Mouse (Mus musculus) myocyte (in vitro differentiated cells): ENCODE measurements around the gene Glrx5. TPM values are rescaled to one million over a fixed set of nuclear protein-coding genes. Genes with fewer than 3 reads are reported as not detected.

ENCODE experiments used
- H3K27me3 ChIP-seq: one replicate; pipeline ENCODE4 v1.6.1; 2011; ENCODE audit not compliant: control insufficient read depth, insufficient read depth, insufficient read length
- H3K36me3 ChIP-seq: one replicate; pipeline ENCODE4 v1.6.1; 2011; ENCODE audit not compliant: control insufficient read depth, insufficient read depth
- H3K4me2 ChIP-seq: one replicate; pipeline ENCODE4 v1.6.1; 2011; ENCODE audit warnings: low read depth, control low read depth
- H3K4me3 ChIP-seq: one replicate; pipeline ENCODE4 v1.5.1; 2011; ENCODE audit warnings: mild to moderate bottlenecking, control low read depth, moderate library complexity
- H3K79me2 ChIP-seq: one replicate; pipeline ENCODE4 v1.6.1; 2011; ENCODE audit not compliant: control insufficient read depth, insufficient read depth
- H3ac ChIP-seq: one replicate; pipeline ENCODE4 v1.6.1; 2011; ENCODE audit not compliant: control insufficient read depth, insufficient read length
- CEBPB ChIP-seq: IDR thresholded peaks from 2 replicates; pipeline ENCODE4 v1.6.1; 2011; ENCODE audit warnings: mild to moderate bottlenecking, moderate library complexity; ENCODE audit not compliant: poor library complexity, insufficient read depth, severe bottlenecking
- E2F4 ChIP-seq: IDR thresholded peaks from one replicate; pipeline ENCODE4 v1.6.1; 2011; ENCODE audit warnings: mild to moderate bottlenecking, control low read depth, moderate library complexity; ENCODE audit not compliant: insufficient read depth
- MAX ChIP-seq: IDR thresholded peaks from one replicate; pipeline ENCODE4 v1.6.1; 2011; ENCODE audit warnings: low read depth, mild to moderate bottlenecking, control low read depth
- MYOD1 ChIP-seq, 3 experiments: IDR thresholded peaks; one replicate each; pipeline ENCODE4 v1.6.1; 2011; ENCODE audit warnings: control low read depth in 2 of 3, low read depth in 2 of 3, mild to moderate bottlenecking in 2 of 3, moderate library complexity in 1 of 3; ENCODE audit not compliant: insufficient read length in 2 of 3, control insufficient read depth in 1 of 3
- POLR2A ChIP-seq: IDR thresholded peaks from one replicate; pipeline ENCODE4 v1.6.1; 2011; ENCODE audit warnings: low read depth, mild to moderate bottlenecking, control low read depth, moderate library complexity; ENCODE audit not compliant: insufficient read length
- POLR2AphosphoS2 ChIP-seq: IDR thresholded peaks from one replicate; pipeline ENCODE4 v1.6.1; 2011; ENCODE audit warnings: low read depth, control low read depth; ENCODE audit not compliant: insufficient read length
- REST ChIP-seq: IDR thresholded peaks from one replicate; pipeline ENCODE4 v1.6.1; 2011; ENCODE audit warnings: mild to moderate bottlenecking, control low read depth, moderate library complexity; ENCODE audit not compliant: insufficient read depth, insufficient read length
- TCF3 ChIP-seq: IDR thresholded peaks from one replicate; pipeline ENCODE4 v1.6.1; 2011; ENCODE audit warnings: low read depth, control low read depth; ENCODE audit not compliant: insufficient read length
- USF1 ChIP-seq: IDR thresholded peaks from one replicate; pipeline ENCODE4 v1.6.1; 2011; ENCODE audit warnings: low read depth, mild to moderate bottlenecking, control low read depth, moderate library complexity
- polyA plus RNA-seq: library from polyadenylated mRNA; unstranded; fragments of >200 nt; fragmentation: generic; extraction: Trizol; gene quantifications from one replicate; pipeline ENCODE4 v1.2.1, GENCODE M21; 2012; ENCODE audit warnings: missing spikeins

Gene Glrx5
- polyA plus RNA-seq, 1 experiment: 52.4 TPM

- H3K79me2 ChIP-seq: no peaks in the 10 kb centered on the region
- no peak overlapping the region for H3ac ChIP-seq
- no peaks in the 10 kb centered on the region for H3K36me3 ChIP-seq
- H3K27me3 ChIP-seq: no peaks in the 10 kb centered on the region
- TF ChIP-seq TCF3 (no peak), POLR2A (no peak), E2F4 (no peak)
- H3K4me3 ChIP-seq: no peak overlapping the region
- no peak overlapping the region for H3K4me2 ChIP-seq
Measured at GRCm38 (mm10) chr12:105089231-105089630, 56.7 kb downstream of the Glrx5 start.

GRCm38 (mm10) chr12:105091604-105092003 is 59.1 kb downstream of the Glrx5 start:
- no peak for TF ChIP-seq CEBPB
- no peak for TF ChIP-seq POLR2AphosphoS2
- no peak for TF ChIP-seq E2F4
- no peak for TF ChIP-seq MYOD1 (IDR thresholded peaks at IDR 0.05; ENCODE audit: control insufficient read depth in 1 of 3, insufficient read length in 2 of 3, low read depth in 2 of 3)
- no peak for TF ChIP-seq MAX
- no peak for TF ChIP-seq TCF3
- no peak for TF ChIP-seq USF1
- no peak for TF ChIP-seq REST
- Histone ChIP-seq H3K4me3 (no peak overlapping the region), H3K27me3 (no peaks in the 10 kb centered on the region), H3ac (no peak overlapping the region), H3K36me3 (no peaks in the 10 kb centered on the region), H3K79me2 (no peaks in the 10 kb centered on the region), H3K4me2 (no peak overlapping the region)

Other genes with a start within 250 kb of the Glrx5 start
- gene Clmn, start 167.6 kb upstream of the Glrx5 start, polyA plus RNA-seq: 0.07 TPM
- gene Syne3, start 22.9 kb upstream of the Glrx5 start, polyA plus RNA-seq: 11.6 TPM
- gene Tcl1b2, start 113.3 kb downstream of the Glrx5 start, polyA plus RNA-seq: not detected
- gene Tcl1b1, start 127.0 kb downstream of the Glrx5 start, polyA plus RNA-seq: not detected
- 0.04 TPM for gene Tcl1b5, start 143.7 kb downstream of the Glrx5 start, polyA plus RNA-seq
- gene Tcl1b3, start 158.4 kb downstream of the Glrx5 start, polyA plus RNA-seq: not detected
- not detected for gene Tcl1b4, start 169.3 kb downstream of the Glrx5 start, polyA plus RNA-seq
- not detected for gene Tcl1, start 190.1 kb downstream of the Glrx5 start, polyA plus RNA-seq